Mouse (Mus musculus): ENCODE data around the gene Zfc3h1.

DNA sequence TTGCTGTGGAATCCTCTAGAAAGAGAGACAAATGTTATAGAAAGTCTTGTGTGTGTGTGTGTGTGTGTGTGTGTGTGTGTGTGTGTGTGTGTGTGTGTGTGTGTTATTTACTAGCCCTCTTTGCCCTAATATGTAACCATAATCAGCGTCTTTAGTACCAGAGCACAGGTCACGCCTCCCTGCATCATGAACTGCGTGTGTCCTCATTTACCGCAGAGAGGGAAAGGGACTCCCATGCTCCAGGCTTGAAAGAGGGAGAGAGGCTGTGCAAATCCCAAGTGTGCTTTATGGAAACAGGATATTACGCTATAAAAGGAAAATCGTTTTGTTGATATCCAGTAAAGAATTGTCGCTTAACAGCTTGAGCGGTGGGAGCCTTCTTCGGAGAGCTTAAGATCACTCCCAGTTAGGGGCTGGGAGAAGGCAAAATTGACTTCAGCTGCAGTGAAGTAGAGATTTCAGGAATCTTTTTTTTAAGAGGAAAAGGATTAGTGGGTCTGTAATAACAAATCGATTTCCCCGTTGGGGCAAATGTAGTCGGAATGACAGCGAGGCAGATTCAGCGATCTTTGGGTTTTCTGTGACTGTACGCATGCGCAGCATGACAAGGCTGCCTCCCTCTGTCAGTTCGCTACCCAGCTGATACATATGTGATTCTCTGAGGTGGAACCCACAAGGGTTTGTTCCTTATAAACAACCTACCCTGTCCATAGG is 86.0 kb downstream of the Zfc3h1 start:
- no peak for TF ChIP-seq CTCF (IDR thresholded peaks at IDR 0.05; ENCODE audit: extremely low read depth, insufficient read length, insufficient replicate concordance, low read depth, low read length)
- TF ChIP-seq POLR2A (IDR thresholded peaks at IDR 0.05; ENCODE audit: low read depth, low read length): no peak

Data from small intestine, adult 2 months (tissue).